Mouse (Mus musculus) adrenal gland, adult 18-20 months (tissue): ENCODE measurements around the gene Camta2. TPM values are rescaled to one million over a fixed set of nuclear protein-coding genes. Genes with fewer than 3 reads are reported as not detected.

ENCODE experiments used
- DNase-seq, 2 experiments: peaks; one replicate each; pipeline ENCODE4 v3.0.0; 2021 to 2022; ENCODE audit warnings: low spot score in 2 of 2
- long read RNA-seq, 2 experiments: library from polyadenylated mRNA; stranded (forward); transcript quantifications; one replicate each; pipeline ENCODE4 v2.0.0; 2021
- total RNA-seq, 2 experiments: library from RNA; stranded (reverse); gene quantifications; 1 replicate in 1 of 2; 2 replicates in 1 of 2; pipeline ENCODE4 v1.2.3; 2021

The Camta2 gene
- total RNA-seq, result 10 to 100 TPM; 43.7 to 54.7 TPM
- long read RNA-seq, experiment 1, full-length matches to known transcripts, result 9 of 33 reads
- long read RNA-seq, experiment 1, partial matches to known transcripts, result 16 of 33 reads
- long read RNA-seq, experiment 1, other reads (novel, unspliced or antisense), result 8 of 33 reads
- long read RNA-seq, experiment 2, partial matches to known transcripts, result 14 of 14 reads
- long read RNA-seq, experiment 2, other reads (novel, unspliced or antisense), result 0 of 14 reads

GRCm38 (mm10) chr11:70687601-70688199 lies at the start of gene Camta2:
Gene Camta2 (minus strand): TSS chr11:70688105.
- peak; percentile 85 to 92 for DNase-seq

- DNase-seq, result no peak
Observed at GRCm38 (mm10) chr11:70733256-70733655, 45.4 kb upstream of the Camta2 start.

GRCm38 (mm10) chr11:70731178-70731577 lies 43.3 kb upstream of the Camta2 start:
- no peak for DNase-seq

- no peak for DNase-seq
Observed at GRCm38 (mm10) chr11:70730427-70731038, 42.6 kb upstream of the Camta2 start.

- DNase-seq, result no peak
Observed at GRCm38 (mm10) chr11:70727385-70727784, 39.5 kb upstream of the Camta2 start.

- no peak for DNase-seq
Observed at GRCm38 (mm10) chr11:70726585-70726984, 38.7 kb upstream of the Camta2 start.

GRCm38 (mm10) chr11:70724706-70725105 lies 36.8 kb upstream of the Camta2 start:
- DNase-seq, result no peak

- peak in 1 of 2 experiments; percentile 35 for DNase-seq
Observed at GRCm38 (mm10) chr11:70721072-70721471, 33.2 kb upstream of the Camta2 start.

GRCm38 (mm10) chr11:70720567-70720966 lies 32.7 kb upstream of the Camta2 start:
- no peak for DNase-seq

GRCm38 (mm10) chr11:70718481-70718880 lies 30.6 kb upstream of the Camta2 start:
- peak in 1 of 2 experiments; percentile 38 for DNase-seq

- DNase-seq, result no peak
Observed at GRCm38 (mm10) chr11:70715832-70716231, 27.9 kb upstream of the Camta2 start.

GRCm38 (mm10) chr11:70713222-70713621 lies 25.3 kb upstream of the Camta2 start:
- no peak for DNase-seq

- DNase-seq, result no peak
Observed at GRCm38 (mm10) chr11:70711026-70711425, 23.1 kb upstream of the Camta2 start.

- DNase-seq, result no peak
Observed at GRCm38 (mm10) chr11:70706127-70706526, 18.2 kb upstream of the Camta2 start.

- no peak for DNase-seq
Observed at GRCm38 (mm10) chr11:70702781-70703180, 14.9 kb upstream of the Camta2 start.

GRCm38 (mm10) chr11:70701984-70702733 lies 14.3 kb upstream of the Camta2 start:
- DNase-seq, result no peak

- DNase-seq, result no peak
Observed at GRCm38 (mm10) chr11:70701221-70701955, 13.5 kb upstream of the Camta2 start.

GRCm38 (mm10) chr11:70700613-70701012 lies 12.7 kb upstream of the Camta2 start:
- peak; percentile 71 to 74 for DNase-seq

- peak; percentile 97 to 98 for DNase-seq
Observed at GRCm38 (mm10) chr11:70699722-70700556, 12.0 kb upstream of the Camta2 start, which contains the start of the genes Inca1 and Kif1c. Gene Inca1 (minus strand): TSS chr11:70700155. Gene Kif1c (plus strand): TSS chr11:70700548.

GRCm38 (mm10) chr11:70699051-70699450 lies 11.1 kb upstream of the Camta2 start:
- DNase-seq, result no peak
